Mouse (Mus musculus): ENCODE measurements at regions not wholly inside any gene's neighbourhood (a gene's known extent, or its start where the extent isn't known, plus 50 kb on each side); places are given as distances from the start of the nearest gene placed in this dataset.

GRCm38 (mm10) chr13:91295552-91296170 lies 71.9 kb upstream of the Atg10 start:
- no peak for TF ChIP-seq GATA1 (IDR thresholded peaks at IDR 0.05; ENCODE audit: borderline replicate concordance, low read length)
- TF ChIP-seq FLI1 (IDR thresholded peaks at IDR 0.05; ENCODE audit: low read length): no peak
